Mouse (Mus musculus): Measurements from ENCODE around the gene Itprip. TPM values are rescaled to one million over a fixed set of nuclear protein-coding genes. Genes with fewer than 3 reads are reported as not detected.
"Not testable (repeated sequence)": the region's sequence is repeated elsewhere in the genome, so short reads cannot be mapped to it uniquely, and the experiment has no call there.

Gene Itprip
- polyA plus RNA-seq, 1 experiment from 2014 or later: 15.2 TPM

DNA sequence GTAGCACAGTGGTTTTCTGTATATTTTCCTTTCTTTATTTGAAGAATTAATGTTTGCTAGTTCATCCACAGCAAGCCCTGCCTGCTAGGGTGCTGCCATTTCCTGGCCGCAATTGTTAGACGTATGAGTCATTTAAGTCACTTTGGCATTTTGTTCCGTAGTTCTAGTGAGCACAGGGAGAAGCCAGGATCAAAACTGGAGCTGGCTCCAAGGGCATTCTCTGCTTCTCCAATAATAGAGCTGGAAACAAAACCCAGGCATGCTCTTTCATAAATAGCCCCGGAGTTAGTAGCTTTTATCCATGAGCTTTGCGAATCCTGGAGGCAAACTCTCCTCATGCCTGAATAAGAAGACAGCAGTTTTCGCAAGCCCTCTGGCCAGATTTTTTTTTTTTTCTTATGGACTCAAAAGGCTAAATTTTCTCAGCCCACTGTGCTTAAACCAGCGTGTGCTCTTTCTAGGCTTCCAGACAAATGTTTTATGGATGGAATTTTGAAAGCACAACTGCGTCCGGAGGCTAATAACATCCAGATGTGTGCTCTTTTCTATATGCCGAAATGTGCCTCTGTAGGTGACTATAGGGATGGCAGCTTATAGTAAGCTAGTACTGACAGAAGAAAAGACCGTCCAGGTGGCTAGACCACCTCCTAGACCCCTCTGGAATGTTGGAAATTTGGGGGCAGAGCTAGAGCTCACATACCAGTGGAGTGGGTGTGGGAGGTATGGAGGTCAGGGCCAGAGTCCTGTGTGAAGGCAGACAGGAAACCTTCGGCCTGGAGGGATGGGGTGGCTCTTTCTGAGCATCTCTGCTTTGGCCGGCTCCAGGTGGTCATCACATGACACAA is 64.9 kb downstream of the Itprip start:
- 13% methylated on average over 13 of the region's 13 CpGs for WGBS
- peak overlapping the region; percentile 84 for H3K4me2 ChIP-seq
- peak overlapping the region; percentile 53 for H3K4me3 ChIP-seq (ENCODE audit: low read depth, low read length)
- peaks cover 6% of the 10 kb centered on the region; the same call in 1 of the 2 replicates for H3K36me3 ChIP-seq (ENCODE audit: insufficient read depth)
- peak; percentile 71 for DNase-seq
- H3K27ac ChIP-seq (ENCODE audit: low read depth): no peak overlapping the region
- peaks cover 11% of the 10 kb centered on the region for H3K4me1 ChIP-seq (ENCODE audit: insufficient read depth)
- peak; percentile 43 for TF ChIP-seq CTCF (IDR thresholded peaks at IDR 0.05; ENCODE audit: low read depth)
- ATAC-seq (ENCODE audit: insufficient read depth): peak; percentile 77
- H3K9ac ChIP-seq: peak overlapping the region; percentile 55
- H3K27me3 ChIP-seq (ENCODE audit: insufficient read depth, low read length): no peaks in the 10 kb centered on the region
- no peaks in the 10 kb centered on the region for H3K9me3 ChIP-seq (ENCODE audit: low read depth, low read length)

DNA sequence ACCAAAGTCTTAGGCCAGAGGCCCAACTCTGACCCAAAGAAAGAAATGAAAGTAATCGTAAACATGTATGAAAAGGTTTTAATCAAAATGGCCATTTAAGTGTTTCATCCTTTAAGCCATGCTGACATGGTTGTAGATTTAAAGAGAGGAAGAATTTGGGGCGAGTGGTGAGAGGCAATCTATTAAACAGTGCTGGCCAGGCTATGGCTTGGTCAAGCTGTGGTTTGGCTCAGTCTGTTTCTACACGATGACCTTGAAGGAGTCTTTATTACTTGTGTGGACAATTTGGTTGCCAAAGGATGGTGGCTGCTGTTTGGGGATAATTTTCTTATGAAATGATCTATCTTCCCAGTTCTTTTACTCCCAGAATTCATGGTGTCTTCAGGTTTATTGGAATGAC is 66.0 kb downstream of the Itprip start:
- no peaks in the 10 kb centered on the region for H3K36me3 ChIP-seq (ENCODE audit: insufficient read depth)
- no peak for TF ChIP-seq CTCF (IDR thresholded peaks at IDR 0.05; ENCODE audit: low read depth)
- no peak for DNase-seq
- H3K27me3 ChIP-seq (ENCODE audit: insufficient read depth, low read length): no peaks in the 10 kb centered on the region
- H3K4me1 ChIP-seq (ENCODE audit: insufficient read depth): peaks cover 11% of the 10 kb centered on the region
- no peak overlapping the region for H3K4me3 ChIP-seq (ENCODE audit: low read depth, low read length)
- no peak for ATAC-seq (ENCODE audit: insufficient read depth)
- H3K9ac ChIP-seq: no peak overlapping the region
- H3K27ac ChIP-seq (ENCODE audit: low read depth): no peak overlapping the region
- 86% methylated on average over 3 of the region's 3 CpGs for WGBS
- H3K9me3 ChIP-seq (ENCODE audit: low read depth, low read length): no peaks in the 10 kb centered on the region
- no peak overlapping the region for H3K4me2 ChIP-seq

DNA sequence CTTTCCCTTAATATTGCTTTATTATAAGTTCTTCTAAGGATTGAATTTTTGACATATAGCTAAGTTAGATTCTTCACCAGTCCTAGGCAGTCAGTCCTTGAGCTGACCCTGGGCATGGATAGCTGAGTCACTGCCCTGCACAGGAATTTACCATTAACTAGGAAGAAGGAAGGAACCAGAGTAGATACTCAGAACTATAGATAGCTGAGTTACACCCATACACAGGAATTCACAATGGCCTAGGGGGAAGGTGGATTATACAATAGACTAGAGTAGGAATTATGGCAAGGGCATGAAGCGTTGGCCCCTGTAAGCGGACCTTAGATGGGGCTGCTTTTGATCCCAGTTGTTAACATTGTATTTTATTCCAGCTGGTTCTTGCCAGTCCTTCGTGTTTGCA is 67.0 kb downstream of the Itprip start:
- not testable (repeated sequence) for H3K4me2 ChIP-seq; H3K36me3 ChIP-seq (ENCODE audit: insufficient read depth); ATAC-seq (ENCODE audit: insufficient read depth); H3K9me3 ChIP-seq (ENCODE audit: low read depth, low read length); H3K9ac ChIP-seq; H3K27me3 ChIP-seq (ENCODE audit: insufficient read depth, low read length); H3K4me3 ChIP-seq (ENCODE audit: low read depth, low read length); H3K27ac ChIP-seq (ENCODE audit: low read depth); DNase-seq
- H3K4me1 ChIP-seq (ENCODE audit: insufficient read depth): peaks cover 11% of the 10 kb centered on the region
- 84% methylated on average over 3 of the region's 3 CpGs for WGBS

DNA sequence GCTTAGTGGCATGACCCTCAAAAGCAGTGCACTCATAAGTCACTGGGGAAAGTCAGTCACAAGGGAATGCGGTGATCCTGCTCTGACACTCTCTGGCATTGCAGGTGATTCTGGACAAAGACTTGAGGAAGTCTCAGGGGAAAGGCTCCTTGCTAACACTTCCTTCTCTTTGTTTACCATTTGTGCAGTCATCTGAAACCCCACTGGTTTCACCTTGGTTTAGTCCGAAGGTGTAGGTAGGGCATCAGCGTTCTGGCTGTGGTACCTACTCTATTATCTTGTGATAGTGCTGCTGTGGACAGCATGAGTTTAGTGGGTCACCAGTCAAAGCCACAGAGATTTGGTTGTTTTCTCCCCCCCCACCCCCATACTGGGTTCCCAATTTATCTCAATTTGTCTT is 69.4 kb downstream of the Itprip start:
- Histone ChIP-seq H3K27me3 (ENCODE audit: insufficient read depth, low read length) (no peaks in the 10 kb centered on the region), H3K27ac (ENCODE audit: low read depth) (no peak overlapping the region), H3K9ac (no peak overlapping the region), H3K4me1 (ENCODE audit: insufficient read depth) (peaks cover 4% of the 10 kb centered on the region; the same call in 1 of the 2 replicates), H3K36me3 (ENCODE audit: insufficient read depth) (no peaks in the 10 kb centered on the region), H3K9me3 (ENCODE audit: low read depth, low read length) (no peaks in the 10 kb centered on the region), H3K4me2 (no peak overlapping the region), H3K4me3 (ENCODE audit: low read depth, low read length) (no peak overlapping the region)
- ATAC-seq (ENCODE audit: insufficient read depth) (no peak), DNase-seq (no peak)
- WGBS: 84% methylated on average over 3 of the region's 3 CpGs
- TF ChIP-seq CTCF (IDR thresholded peaks at IDR 0.05; ENCODE audit: low read depth): no peak

Small RNAs within 50 kb of the gene (microRNA-seq; reads per million reads assigned to microRNA genes)
- gene Gm22240 (ENCODE audit: borderline number of aligned reads): not detected

Other genes with a start within 250 kb of the Itprip start
- 1.8 TPM in 2 replicates for gene Col17a1, start 227.2 kb downstream of the Itprip start, polyA plus RNA-seq (2014; fragmentation: Nextera tagmentation; extraction: Ambion mirVana)
- gene Sfr1, start 187.6 kb downstream of the Itprip start, polyA plus RNA-seq (2014; fragmentation: Nextera tagmentation; extraction: Ambion mirVana): 283 and 284 TPM in 2 replicates
- 80.5 and 80.6 TPM in 2 replicates for gene Gsto1, start 64.3 kb downstream of the Itprip start, polyA plus RNA-seq (2014; fragmentation: Nextera tagmentation; extraction: Ambion mirVana)
- gene Gsto2, start 53.8 kb downstream of the Itprip start, polyA plus RNA-seq (2014; fragmentation: Nextera tagmentation; extraction: Ambion mirVana): 0.72 and 1.4 TPM in 2 replicates
- gene Cfap43, start within 50 bp of the Itprip start, polyA plus RNA-seq (2014; fragmentation: Nextera tagmentation; extraction: Ambion mirVana): 0.14 and 0.15 TPM in 2 replicates
- gene Cfap58, start 18.4 kb upstream of the Itprip start, polyA plus RNA-seq (2014; fragmentation: Nextera tagmentation; extraction: Ambion mirVana): 0.14 TPM in 1 of 2 replicates, not detected in the other

All from lung, embryonic 14.5 days (tissue).